Mouse (Mus musculus): Measurements from ENCODE around the gene Inpp5b.

- TF ChIP-seq EP300 (IDR thresholded peaks at IDR 0.05; ENCODE audit: insufficient read depth, low read depth, low read length), result no peak
- no peak for TF ChIP-seq CTCF (IDR thresholded peaks at IDR 0.05; ENCODE audit: low read depth, low read length)
- no peak for TF ChIP-seq POLR2A (IDR thresholded peaks at IDR 0.05; ENCODE audit: insufficient read depth, low read length)
Measured at GRCm38 (mm10) chr4:124765802-124766565, 24.3 kb downstream of the Inpp5b start.
